Mouse (Mus musculus) liver, adult (tissue): ENCODE measurements around the gene Gmds.

Source experiments
- GATA4 ChIP-seq: IDR thresholded peaks from 2 replicates; pipeline ENCODE4 v1.6.1; 2014; ENCODE audit warnings: mild to moderate bottlenecking, low read length; ENCODE audit not compliant: insufficient replicate concordance

The Gmds gene

DNA sequence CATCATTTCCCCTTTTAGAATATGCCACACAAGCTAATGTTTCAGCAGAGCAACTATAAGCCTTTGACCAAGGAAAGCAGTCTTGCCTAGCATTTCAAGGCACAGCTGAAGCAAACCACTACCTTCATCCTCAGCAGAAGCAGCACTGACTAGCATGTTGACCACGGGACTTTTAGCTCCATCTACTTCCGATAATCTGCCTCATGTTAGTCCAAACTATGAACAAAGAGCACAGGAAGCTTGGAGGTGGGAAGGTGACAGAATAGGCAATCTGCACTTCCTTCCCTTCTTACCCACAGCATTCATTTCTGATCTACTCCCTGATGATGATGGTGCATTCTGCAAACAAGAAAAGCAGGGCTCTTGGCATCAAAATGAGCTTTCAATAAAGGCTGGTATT lies 120.9 kb downstream of the Gmds start:
- TF ChIP-seq GATA4 = no peak

DNA sequence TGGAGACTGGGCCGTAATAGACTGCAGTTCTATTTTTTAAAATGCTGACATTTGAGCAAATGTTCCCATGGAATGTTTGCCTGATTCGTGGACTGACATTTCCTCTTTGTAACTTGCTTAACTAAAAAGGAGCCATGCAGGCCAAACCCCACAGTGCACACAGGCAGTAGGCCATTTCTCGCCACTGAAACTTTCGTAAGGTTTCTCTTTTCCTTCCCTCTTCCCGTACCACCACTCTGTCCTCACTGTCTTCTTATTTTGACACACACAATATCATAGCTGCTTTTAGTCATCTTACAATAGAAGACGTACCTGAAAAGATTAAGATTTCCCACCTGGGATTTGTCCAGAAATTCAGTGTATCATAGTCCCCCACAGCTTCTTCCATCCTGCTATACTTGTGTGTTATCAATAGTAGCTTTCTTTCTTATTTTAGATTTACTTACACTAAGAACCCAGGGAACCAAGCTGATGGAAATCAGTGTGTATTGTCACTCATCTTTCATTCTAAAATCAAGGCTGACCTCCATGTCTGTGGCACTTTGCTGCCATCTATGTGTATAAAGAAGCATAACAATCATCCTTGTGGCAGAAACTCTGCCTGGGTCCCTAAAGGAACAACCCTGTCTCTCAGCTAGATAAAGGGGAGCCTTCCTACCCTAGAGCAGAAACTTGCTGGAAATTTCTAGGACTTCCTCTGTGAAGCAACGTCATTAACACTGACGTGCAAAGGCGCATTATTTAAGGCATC lies 124.7 kb downstream of the Gmds start:
- TF ChIP-seq GATA4 = no peak

DNA sequence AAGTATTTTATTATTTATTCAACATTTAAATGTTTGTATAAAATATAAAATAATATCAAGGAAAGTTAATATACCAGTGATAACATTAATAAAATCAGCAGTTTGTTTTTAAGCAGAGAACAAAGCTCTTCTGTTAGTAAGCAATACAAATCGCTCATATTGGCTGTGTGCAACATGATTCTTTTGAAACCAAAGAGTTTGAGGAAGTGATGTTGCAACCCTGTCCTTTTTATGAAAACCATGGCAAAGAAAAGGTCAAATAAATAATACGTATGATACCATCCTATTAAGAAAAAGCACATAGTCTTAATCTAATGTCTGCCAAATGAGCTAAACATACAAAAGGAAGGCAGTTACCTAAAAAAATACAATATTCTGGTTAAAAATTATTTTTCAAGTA lies 126.4 kb downstream of the Gmds start:
- TF ChIP-seq GATA4 = no peak

- TF ChIP-seq GATA4 = no peak
Measured at GRCm38 (mm10) chr13:32207172-32207908, 131.2 kb downstream of the Gmds start.

GRCm38 (mm10) chr13:32179906-32180305 lies 158.6 kb downstream of the Gmds start:
- TF ChIP-seq GATA4 = no peak

- TF ChIP-seq GATA4 = no peak
Measured at GRCm38 (mm10) chr13:32178682-32179081, 159.9 kb downstream of the Gmds start.

- TF ChIP-seq GATA4 = no peak
Measured at GRCm38 (mm10) chr13:32177852-32178453, 160.6 kb downstream of the Gmds start.

GRCm38 (mm10) chr13:32175028-32175427 lies 163.5 kb downstream of the Gmds start:
- TF ChIP-seq GATA4 = no peak

DNA sequence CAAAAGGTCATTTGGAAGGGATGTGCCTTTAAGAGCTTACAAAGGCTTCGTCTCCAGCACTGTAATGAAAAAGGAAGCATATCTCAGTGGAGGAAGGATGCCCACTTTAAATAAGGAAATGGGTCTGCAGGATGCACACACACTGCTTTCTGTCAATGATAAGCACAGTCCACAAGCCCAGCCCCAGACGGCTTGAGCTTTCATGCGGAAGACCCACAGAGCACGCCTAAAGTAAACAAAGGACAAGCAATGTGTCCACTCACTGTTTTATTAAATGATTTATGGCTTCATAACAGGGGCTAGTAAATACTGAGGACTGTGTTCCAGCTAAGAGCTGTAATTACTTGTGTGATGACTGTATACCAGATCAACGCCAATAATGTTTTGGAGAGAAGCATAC lies 169.4 kb downstream of the Gmds start:
- peak; percentile 98 for TF ChIP-seq GATA4

DNA sequence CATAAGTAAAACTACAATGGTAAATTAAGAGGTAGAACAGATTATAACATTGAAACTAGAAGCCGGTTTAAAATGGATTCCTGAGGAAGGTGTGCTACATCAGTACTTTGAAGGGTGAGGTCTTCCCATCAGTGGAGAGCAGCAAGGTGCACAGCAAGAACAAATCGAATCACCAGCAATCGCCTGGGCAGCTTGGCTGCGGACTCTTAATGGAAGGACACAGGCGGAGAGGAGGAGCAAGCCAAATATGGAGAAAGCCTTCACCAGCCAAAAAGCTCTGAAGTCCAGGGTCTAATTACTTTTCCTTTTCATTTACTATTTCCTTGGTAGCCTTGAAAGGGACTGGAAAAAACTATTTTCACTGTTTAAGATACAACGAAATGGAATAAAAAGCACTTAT lies 170.7 kb downstream of the Gmds start:
- TF ChIP-seq GATA4 = no peak

GRCm38 (mm10) chr13:32165581-32165980 lies 173.0 kb downstream of the Gmds start:
- no peak for TF ChIP-seq GATA4

DNA sequence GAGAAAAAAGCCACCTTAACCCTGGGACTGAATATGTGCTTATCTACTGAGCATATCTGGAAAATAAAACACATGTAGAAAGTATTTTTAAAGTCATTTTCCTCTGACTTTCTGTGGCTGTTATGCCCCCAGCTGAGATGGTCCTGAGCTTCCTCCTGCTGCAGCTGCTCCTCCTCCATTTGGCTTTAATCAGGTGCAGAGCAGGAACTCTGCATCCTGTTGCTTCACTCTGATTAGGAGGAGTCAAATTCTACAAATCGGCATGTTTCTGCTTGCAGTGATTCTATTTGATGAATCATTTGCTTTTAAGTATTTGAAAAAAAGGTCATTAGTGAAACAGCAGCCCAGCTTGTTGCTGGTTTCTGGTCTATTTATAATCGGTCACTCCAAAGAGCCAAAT lies 177.0 kb downstream of the Gmds start:
- TF ChIP-seq GATA4 = no peak; the same call in 1 of the 2 replicates

DNA sequence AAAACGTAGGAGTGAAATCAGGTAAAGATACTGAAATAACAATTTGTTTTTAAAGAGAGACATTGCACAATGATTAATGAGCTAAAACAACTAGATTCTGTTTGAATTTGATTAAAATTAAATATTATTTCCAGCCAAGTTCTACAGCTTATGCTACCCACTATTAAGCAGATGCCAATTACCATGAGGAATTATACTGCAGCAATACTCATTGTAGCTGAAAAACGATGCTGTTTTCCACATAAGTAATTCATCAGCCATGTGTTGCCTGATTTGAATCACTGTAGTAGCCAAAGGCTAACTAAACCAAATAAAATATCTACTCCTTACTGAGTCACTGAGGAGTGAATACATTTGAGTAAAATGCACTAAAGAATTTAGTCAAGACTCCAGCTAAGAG lies 180.3 kb downstream of the Gmds start:
- no peak for TF ChIP-seq GATA4

DNA sequence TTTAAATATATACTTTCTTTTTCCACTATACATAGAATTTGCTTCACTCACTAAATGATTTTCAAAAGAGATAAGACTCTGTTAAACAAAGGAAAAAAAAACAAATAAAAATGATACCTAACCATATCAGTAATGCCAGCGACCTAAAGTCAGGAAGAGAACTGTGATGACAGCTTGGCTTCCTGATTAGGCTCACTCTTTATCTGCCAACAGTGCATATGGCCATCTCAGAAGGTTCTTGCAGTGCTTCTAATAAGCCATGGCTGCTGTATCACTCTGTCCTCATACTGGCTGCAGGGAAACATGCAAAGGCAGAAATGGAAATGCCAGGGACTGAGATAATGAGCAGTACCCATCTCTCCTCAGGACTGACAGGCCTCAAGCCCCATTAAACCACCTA lies 192.6 kb downstream of the Gmds start:
- TF ChIP-seq GATA4 = no peak

- no peak for TF ChIP-seq GATA4
Measured at GRCm38 (mm10) chr13:32145179-32145578, 193.4 kb downstream of the Gmds start.

GRCm38 (mm10) chr13:32143651-32144050 lies 194.9 kb downstream of the Gmds start:
- TF ChIP-seq GATA4 = no peak
